Mouse (Mus musculus): ENCODE measurements around the gene Ltbp1.

The Ltbp1 gene

DNA sequence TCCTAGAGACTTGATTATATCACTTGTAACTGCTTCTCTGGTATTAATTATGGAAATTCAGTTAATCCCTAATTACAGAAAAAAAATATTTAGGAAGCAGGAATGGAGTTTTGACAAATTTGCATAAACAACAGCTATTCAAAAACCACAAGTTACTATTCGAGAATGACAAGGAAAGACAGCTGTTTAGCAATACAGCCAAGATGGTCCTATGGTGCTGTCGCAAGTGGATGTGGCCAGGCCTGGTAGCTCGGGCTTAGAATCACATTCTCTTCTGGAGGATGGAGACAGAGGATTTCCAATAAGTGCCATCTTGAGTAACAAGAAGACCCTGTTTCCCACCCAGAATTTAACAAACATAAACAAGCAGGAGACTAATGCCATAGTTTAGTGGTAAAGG, 344.2 kb downstream of the Ltbp1 start:
- in situ Hi-C loops (cut with MboI, MseI), result no loop called here

DNA sequence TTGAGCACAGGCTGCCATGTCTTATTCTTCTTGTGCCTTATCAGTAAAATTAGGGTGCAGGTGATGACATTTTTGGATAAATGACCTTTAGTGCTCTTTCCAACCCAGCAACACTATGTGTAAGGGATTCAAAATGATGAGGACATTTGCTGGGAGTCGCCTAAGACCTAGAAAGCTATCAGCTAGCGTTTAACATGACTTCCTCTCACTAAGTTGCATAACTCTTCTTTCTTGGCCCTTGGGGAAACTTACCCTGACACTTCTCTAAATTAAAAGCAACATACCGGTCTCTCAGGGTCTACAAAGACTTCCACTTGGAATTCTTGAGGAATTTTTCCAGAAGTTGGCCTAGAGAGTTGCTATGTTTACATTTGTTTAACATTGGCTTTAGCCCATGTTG, 348.0 kb downstream of the Ltbp1 start:
- in situ Hi-C loops (cut with MboI, MseI), result no loop called here

DNA sequence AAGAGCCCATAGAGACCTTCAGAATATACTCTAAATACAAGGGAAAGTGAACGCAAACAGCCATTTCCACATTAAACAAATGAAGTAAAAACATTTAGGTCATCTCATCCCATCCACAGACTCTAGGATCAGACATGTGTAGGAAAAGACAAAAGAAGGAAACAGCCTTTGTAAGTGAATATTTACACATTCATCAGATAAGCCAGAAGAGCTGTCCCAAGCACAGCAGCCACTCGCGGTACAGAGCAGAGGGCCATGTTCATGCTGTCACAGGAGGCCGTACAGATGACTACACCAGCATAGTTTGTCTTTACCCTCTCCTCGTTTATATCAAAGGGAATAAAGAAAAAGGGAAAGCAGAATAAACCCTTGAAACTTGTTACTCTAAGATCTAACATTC, 350.1 kb downstream of the Ltbp1 start:
- in situ Hi-C loops (cut with MboI, MseI), result no loop called here

DNA sequence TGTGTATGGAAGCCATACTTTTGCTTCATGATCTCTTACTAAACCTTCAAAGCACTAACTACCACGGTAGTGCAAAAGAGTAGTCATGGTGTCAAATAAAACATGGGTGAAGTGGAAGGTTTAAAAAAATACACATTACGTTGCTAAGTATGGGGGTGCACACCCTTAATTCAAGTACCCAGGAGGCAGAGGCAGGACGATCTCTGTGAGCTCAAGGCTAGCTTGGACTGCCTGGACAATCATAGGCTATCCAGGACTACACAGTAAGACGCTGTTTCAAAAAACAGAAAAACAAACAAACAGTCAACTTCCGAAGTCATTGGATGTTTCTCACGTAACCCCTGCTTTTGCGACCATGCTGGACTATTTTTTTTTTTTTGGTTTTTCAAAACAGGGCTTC, 354.7 kb downstream of the Ltbp1 start:
- in situ Hi-C loops (cut with MboI, MseI), result no loop called here

DNA sequence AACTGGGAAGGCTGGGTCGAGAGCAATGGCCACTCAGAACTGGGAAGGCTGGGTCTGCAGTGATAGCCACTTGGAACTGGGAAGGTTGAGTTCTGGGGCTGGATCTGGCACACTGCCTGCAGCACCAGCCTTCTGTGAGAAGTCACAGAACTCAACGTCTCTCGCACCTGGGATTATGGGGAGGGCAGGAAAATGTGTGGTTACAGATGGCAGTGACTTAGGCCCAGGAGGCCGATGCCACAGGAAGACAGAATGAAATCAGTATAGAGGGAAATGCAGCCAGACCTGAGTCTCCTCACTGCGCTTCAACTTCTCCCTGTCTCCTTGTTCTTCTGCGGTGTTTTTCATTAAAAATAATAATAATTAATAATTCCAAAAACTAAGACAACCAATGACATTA, 361.0 kb downstream of the Ltbp1 start:
- in situ Hi-C loops (cut with MboI, MseI), result no loop called here

DNA sequence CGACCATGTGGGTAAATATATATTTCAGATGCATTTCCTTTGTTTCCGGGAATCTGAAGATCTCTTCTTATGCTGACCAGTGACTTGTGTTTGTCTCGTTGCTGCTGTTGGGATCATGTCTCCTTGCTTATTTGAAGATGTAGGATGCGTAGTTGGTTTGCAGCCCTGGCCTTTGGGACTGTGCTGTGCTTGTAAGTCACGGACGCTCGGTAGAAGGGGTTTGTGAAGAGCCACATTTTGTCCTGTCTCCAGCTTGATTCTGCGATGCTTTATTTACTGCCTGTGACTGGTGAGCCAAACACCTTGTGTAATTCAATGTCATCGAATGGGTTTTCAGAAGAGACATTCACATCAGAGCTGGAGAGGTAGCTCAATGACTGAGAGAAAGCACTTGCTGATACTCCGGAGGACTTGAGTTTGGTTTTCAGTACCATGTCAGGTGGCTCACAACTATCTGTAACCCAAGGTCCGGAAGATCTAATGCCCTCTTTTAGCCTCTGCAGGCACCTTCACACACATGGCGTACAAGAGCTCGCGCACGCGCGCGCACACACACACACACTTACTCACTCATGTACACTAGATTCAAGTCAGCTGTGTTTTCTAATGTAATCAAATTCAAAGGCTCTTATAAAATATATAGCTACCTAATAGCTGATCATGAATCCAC, 362.3 kb downstream of the Ltbp1 start:
- in situ Hi-C loops (cut with MboI, MseI), result no loop called here

DNA sequence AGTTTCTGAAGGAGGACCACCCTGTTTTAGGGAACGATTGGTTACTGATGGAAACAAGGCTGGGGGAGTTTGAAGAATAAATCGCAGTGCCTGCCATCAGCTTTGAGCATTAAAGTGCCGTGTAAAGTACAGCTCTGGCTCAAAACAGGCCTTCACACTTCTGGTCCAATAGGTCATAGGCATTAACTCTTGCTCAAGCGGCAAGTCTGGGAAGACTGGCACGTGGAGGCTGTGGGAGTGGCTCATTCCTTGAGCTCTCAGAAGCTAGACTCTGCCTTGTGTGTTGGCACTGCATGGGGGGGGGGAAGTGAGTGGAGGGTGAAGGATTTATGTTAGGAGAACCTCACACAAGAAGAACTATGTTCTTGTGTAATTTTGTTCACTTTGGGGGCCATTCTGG, 363.2 kb downstream of the Ltbp1 start:
- in situ Hi-C loops (cut with MboI, MseI), result no loop called here

DNA sequence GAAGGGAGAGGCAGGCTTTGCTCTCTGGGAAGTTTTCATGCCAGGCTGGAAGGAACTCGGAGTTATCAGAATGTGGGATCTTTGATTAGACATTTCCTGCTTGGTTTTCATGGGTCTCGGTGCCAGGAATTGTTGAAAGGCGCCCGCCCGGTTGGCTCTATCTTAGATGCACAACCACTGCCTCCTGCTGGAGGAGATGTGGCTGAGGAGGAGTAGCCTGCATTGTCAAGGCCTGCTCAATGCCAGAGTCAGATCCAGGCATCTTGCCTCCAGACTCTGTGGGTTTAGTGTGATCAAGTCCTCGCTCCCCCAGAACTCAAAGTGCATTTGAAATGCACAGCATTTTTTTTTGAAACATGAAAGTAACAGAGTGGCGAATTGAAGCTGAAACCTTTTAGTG, 364.0 kb downstream of the Ltbp1 start:
- in situ Hi-C loops (cut with MboI, MseI), result no loop called here

DNA sequence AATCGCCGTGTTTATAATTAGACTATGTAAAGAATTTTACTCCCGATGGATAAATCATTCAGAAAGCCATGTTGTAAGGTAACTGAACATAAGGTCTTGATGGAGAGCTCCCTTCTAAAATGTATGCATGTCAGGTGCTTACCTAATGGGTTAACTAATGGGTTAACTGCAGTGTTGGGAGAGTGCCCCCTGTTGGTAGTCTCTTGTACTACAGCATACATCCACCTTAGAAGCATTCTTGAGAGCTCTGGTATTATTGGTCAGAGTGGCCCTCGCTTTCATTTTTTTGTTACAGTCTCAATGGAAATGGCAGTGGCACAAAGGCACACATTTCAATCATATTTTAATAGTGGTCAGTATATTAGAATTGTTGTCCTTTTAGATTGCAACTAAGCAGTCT, 364.8 kb downstream of the Ltbp1 start:
- in situ Hi-C loops (cut with MboI, MseI), result no loop called here

DNA sequence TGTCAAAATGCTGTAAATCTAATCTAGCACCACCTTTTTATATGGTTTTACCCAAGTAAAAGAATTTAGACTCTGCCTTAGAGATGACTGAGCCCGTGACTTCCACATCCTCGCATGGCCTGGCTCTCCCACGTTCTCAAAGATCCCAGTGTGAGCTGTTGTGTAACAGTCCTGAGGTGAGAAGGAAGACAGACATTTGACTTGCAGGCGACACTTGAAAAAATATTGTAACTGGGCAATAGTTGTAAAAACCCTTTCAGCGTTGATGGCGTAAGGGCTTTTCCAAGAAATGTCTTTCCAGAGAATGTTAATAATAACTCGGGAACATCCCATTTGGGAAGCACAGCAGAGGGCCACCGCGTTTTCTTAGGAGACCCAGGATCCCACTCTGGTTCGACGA, 366.3 kb downstream of the Ltbp1 start:
- in situ Hi-C loops (cut with MboI, MseI), result no loop called here

DNA sequence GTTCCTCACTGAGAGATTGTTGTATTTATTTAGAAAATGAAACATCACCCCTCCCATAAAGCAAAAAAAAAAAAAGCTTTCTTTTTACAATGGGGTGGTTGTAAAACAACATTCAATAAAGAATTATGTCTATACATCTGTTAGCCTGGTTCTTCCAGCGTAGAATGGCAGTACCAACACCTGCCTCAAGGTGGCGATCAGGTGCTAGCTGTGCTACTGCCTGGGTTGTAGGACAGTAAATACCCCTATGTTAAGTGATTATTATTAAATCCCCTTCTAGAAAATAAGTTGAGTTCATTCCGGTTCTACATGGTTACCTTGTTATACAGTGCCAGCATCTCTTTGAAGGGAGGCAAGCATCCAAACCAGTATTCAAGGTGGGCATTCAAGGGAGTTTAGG, 367.0 kb downstream of the Ltbp1 start:
- in situ Hi-C loops (cut with MboI, MseI), result no loop called here

DNA sequence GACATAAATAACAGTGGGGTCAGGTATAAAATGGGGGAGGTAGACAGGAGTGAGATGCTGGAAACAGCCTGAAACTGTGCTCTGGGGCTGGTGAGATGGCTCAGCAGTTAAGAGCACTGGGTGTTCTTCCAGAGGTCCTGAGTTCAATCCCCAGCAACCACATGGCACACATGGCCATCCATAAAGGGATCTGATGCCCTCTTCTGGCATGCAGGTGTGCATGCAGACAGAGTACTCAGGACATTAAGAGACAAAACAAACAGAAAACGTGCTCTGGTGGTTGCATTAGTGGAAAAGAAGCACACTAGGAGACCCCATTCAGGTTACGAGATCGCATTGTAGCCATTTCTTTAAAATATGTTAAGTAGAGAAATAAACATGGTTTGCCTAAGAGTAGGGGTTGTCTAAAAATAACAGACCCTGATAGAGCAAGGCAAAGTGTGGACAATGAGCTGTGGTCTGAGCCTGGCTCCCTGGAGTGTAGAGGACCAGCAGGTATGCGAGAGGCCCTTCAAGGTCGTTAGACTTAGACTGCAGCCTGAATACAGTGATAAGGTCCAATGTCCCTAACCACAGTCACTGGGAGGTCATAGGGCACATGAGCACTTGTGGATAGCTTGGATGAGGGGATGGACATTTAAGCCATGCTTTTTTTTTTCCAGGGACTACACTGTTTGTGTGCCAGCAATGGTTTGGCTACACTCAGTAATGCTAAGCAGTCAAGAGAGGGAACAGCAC, 369.1 kb downstream of the Ltbp1 start:
- in situ Hi-C loops (cut with MboI, MseI), result no loop called here

DNA sequence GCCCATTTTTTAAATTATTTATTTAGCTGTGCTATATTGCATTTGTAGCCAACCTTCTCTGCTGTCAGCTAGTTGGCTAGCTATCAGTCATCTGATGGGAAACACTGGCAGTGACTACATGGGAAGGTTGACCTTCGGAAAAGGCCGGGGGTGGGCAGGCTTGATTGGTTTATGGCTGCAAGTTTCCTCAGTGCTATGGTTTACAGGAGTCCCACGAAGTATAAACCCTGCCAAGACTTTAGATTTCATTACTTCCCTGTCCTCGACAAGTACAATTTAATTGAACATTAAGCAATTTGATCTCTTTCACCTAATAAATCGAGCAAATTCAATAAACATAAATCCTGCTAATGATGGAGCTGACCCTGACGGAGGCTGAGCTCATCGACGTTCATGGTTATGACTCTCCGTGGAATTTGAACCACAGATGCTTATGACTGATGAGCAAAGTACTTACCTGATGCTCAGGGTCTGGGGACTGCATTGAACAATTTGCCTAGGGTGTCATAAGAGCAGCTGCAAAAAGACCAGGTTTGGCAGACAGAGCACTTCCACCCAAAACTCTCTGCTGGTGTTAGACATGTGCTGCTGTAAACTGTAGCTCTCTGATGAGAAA, 373.0 kb downstream of the Ltbp1 start:
- in situ Hi-C loops (cut with MboI, MseI), result no loop called here

DNA sequence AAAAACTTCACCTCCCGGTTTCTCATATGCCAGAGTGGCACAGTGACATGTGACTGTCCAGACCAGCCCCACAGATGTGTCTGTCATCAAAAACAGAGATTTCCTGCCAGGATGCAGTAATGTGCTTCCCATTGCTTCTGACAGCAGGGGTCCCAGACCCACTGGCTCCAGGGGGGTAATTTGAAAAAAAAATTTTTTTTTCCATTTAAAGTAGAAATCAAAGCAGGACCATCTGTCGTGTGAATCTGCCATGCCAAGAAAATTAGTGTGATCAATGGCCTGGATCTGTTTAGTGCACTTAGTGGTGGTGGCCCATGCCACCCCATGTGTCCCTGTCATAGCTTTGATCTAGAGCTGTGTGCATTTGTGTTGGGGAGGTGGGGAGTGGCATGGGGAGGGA, 374.8 kb downstream of the Ltbp1 start:
- in situ Hi-C loops (cut with MboI, MseI), result no loop called here

DNA sequence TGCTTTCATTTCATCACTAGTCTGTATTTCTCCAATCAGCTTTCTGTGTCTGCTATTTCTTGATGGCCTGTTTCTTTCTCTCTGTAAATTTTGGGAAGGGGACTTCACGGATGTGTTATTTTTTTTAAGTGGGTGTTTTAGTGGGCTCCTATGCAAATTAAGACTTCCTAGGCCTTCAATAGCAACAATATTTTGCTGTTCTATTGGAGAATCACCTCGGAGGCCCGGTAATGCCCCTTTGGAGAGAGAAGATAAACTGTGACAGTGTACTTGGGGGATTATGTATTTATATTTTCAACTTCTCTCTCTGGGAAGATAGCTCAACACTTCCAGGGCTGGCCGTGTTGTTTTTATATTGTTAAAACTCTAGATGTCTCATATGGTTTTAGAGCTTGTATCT, 383.0 kb downstream of the Ltbp1 start:
- in situ Hi-C loops (cut with MboI, MseI), result no loop called here

DNA sequence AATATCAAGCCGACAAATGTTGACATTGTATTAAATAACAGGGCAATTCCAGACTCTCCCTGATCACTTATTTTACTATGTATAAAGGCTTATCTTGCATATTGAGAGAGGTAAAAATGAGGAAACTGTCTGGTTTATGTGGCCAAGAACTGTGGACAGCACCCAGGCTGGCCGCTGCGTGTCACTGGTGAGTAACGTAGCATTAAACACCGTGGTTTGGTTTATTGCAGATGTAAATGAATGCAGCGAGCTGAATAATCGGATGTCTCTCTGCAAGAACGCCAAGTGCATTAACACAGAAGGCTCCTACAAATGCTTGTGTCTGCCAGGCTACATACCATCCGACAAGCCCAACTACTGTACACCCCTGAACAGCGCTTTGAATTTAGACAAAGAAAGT, 384.8 kb downstream of the Ltbp1 start:
- in situ Hi-C loops (cut with MboI, MseI), result loop anchor here (5.0 kb wide), 1 partner anchor 77 kb away; no protein-coding TSS in a partner anchor

DNA sequence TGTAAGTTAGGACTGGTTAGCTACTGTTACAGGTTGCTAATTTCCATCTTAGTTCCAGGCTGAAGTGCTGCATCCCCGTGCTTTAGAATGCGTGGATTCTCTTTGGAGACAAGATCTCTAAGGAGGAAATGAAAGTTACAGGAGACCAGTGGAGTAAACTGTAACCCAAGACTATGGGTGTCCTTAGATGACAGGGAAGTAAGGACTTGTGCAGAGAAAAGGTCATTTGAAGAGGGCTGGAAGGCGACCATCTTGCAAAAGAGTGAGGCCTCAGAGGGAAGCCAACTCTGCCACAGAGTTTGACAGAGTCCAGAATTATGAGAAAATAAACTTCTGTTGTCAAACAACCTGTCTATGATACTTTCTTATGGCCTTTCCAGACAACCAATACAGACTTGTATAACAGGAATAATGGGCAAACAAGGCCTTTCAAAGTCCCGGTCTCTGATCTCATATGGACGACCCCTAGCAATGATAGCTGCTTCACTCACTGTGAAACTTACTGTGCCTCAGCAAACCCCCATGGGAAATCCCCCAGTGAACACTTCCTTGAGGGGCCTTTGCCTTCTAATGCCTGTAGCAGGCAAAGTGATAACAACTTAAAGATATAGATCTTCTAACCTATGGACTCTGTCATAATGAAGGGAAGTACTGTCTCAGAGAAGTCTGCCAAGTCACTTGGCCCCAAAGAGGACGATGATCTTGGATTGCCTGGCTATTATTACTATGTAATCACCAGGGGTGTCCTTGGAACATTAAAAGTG, 386.2 kb downstream of the Ltbp1 start:
- in situ Hi-C loops (cut with MboI, MseI), result loop anchor here (5.0 kb wide), 1 partner anchor 76 kb away; no protein-coding TSS in a partner anchor

DNA sequence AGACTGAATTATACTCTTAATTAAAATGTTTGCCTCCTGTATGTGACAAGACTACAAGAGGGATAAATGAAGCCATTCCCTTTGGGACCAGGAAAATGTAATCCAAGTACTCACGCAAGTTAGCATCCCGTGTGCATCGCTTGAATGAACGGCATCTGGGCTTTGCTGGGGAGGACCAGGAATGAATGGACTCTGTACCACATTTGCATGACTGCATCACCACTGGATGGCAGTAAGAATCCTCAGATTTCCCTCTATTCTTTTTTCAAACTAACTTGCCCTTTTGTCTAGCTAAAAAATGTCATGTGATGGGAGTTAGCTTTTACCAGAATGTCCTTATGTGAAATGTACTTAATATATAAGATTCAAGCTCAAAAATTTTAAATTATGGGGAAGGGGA, 401.0 kb downstream of the Ltbp1 start:
- in situ Hi-C loops (cut with MboI, MseI), result no loop called here

DNA sequence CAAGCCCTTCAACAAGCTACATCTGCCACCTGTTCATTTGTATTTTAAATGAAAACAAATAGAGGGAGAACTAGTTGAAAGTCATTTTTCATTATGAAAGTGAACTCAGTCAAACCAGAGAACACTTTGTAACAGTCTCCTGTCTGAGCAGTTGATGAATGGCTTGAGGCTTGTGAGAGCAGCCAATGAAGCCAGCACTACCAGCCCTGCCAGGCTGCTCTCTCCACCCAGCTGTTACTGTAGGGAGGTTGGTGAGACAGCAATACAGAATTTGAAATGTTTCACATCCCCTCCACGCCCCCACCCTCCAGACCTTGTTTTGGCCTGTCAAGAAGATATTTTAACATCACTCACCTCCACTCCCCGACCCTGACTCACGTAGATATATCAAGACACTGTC, 411.5 kb downstream of the Ltbp1 start:
- in situ Hi-C loops (cut with MboI, MseI), result no loop called here

DNA sequence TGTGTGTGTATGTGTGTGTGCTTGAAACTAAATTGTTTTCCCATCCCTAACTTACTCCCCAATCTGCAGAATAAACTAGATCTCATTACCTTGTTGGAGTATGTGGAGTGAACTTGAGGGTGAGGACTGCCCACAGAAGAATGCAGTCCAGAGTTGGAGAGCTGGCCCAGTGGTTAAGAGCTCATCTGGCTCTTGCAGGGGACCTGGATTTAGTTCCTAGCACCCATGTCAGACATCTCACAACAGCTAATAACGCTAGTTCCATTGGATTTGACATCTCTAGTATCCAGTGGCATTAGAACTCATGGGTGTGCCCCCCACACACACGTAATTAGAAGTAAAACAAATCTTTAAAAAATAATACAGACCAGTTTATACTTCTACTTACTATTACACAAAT, 428.8 kb downstream of the Ltbp1 start:
- in situ Hi-C loops (cut with MboI, MseI), result no loop called here

DNA sequence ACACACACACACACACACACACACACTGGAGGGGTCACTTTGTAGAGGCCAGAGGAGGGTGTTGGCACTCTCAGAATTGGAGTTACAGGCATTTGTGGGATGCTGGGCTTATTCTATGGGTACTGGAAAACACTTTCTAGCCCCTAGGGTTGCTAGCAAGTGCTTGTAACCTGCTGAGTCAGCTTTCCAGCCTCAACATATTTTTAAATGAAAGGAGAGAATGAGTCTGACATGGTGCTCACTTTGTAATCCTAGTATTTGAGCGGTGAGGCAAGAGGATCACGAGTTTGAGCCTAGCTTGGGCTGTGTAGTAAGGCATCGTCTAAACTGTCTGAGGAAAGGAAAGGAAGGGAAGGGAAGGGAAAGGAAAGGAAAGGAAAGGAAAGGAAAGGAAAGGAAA, 429.5 kb downstream of the Ltbp1 start:
- in situ Hi-C loops (cut with MboI, MseI), result no loop called here

DNA sequence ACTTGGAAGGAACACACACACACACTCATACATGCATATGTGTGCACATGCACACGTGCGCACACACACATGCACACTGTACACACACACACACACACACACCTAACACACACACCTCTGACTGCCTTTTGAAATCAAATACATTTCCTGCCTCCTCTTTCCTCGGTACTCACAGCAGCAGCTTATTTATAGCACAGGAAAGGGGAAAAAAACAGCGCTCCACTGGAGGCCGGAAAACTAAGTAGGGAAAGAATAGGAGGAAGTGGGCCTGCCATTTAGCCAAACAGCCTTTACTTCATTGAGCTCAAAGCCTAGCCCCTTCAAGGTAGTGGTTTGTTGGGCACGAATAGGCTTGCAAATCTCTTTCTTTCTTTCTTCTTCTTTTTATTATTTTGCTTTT, 430.2 kb downstream of the Ltbp1 start, which contains the start of gene Rasgrp3:
Gene Rasgrp3 (plus strand): TSS at position 298 of the 400 bp plus-strand sequence.
- in situ Hi-C loops (cut with MboI, MseI), result no loop called here
